Mouse (Mus musculus) myocyte (in vitro differentiated cells): ENCODE measurements around the gene Atp13a3. TPM values are rescaled to one million over a fixed set of nuclear protein-coding genes. Genes with fewer than 3 reads are reported as not detected.
A peak's percentile ranks its signal among the peaks of the same experiment; 100 is the strongest.
"Not testable (repeated sequence)": the region's sequence is repeated elsewhere in the genome, so short reads cannot be mapped to it uniquely, and the experiment has no call there.

Experiments used
- H3K27me3 ChIP-seq: one replicate; pipeline ENCODE4 v1.6.1; 2011; ENCODE audit not compliant: control insufficient read depth, insufficient read depth, insufficient read length
- H3K36me3 ChIP-seq: one replicate; pipeline ENCODE4 v1.6.1; 2011; ENCODE audit not compliant: control insufficient read depth, insufficient read depth
- H3K4me2 ChIP-seq: one replicate; pipeline ENCODE4 v1.6.1; 2011; ENCODE audit warnings: low read depth, control low read depth
- H3K4me3 ChIP-seq: one replicate; pipeline ENCODE4 v1.5.1; 2011; ENCODE audit warnings: mild to moderate bottlenecking, control low read depth, moderate library complexity
- H3K79me2 ChIP-seq: one replicate; pipeline ENCODE4 v1.6.1; 2011; ENCODE audit not compliant: control insufficient read depth, insufficient read depth
- H3ac ChIP-seq: one replicate; pipeline ENCODE4 v1.6.1; 2011; ENCODE audit not compliant: control insufficient read depth, insufficient read length
- CEBPB ChIP-seq: IDR thresholded peaks from 2 replicates; pipeline ENCODE4 v1.6.1; 2011; ENCODE audit warnings: mild to moderate bottlenecking, moderate library complexity; ENCODE audit not compliant: poor library complexity, insufficient read depth, severe bottlenecking
- E2F4 ChIP-seq: IDR thresholded peaks from one replicate; pipeline ENCODE4 v1.6.1; 2011; ENCODE audit warnings: mild to moderate bottlenecking, control low read depth, moderate library complexity; ENCODE audit not compliant: insufficient read depth
- MAX ChIP-seq: IDR thresholded peaks from one replicate; pipeline ENCODE4 v1.6.1; 2011; ENCODE audit warnings: low read depth, mild to moderate bottlenecking, control low read depth
- MYOD1 ChIP-seq, 3 experiments: IDR thresholded peaks; one replicate each; pipeline ENCODE4 v1.6.1; 2011; ENCODE audit warnings: control low read depth in 2 of 3, low read depth in 2 of 3, mild to moderate bottlenecking in 2 of 3, moderate library complexity in 1 of 3; ENCODE audit not compliant: insufficient read length in 2 of 3, control insufficient read depth in 1 of 3
- MYOG ChIP-seq, 3 experiments: IDR thresholded peaks; one replicate each; pipeline ENCODE4 v1.6.1; 2011; ENCODE audit warnings: control low read depth in 2 of 3, low read depth in 2 of 3, mild to moderate bottlenecking in 2 of 3; ENCODE audit not compliant: insufficient read length in 2 of 3, control insufficient read depth in 1 of 3, insufficient read depth in 1 of 3
- POLR2A ChIP-seq: IDR thresholded peaks from one replicate; pipeline ENCODE4 v1.6.1; 2011; ENCODE audit warnings: low read depth, mild to moderate bottlenecking, control low read depth, moderate library complexity; ENCODE audit not compliant: insufficient read length
- POLR2AphosphoS2 ChIP-seq: IDR thresholded peaks from one replicate; pipeline ENCODE4 v1.6.1; 2011; ENCODE audit warnings: low read depth, control low read depth; ENCODE audit not compliant: insufficient read length
- REST ChIP-seq: IDR thresholded peaks from one replicate; pipeline ENCODE4 v1.6.1; 2011; ENCODE audit warnings: mild to moderate bottlenecking, control low read depth, moderate library complexity; ENCODE audit not compliant: insufficient read depth, insufficient read length
- SRF ChIP-seq: IDR thresholded peaks from one replicate; pipeline ENCODE4 v1.6.1; 2011; ENCODE audit warnings: low read depth; ENCODE audit not compliant: control insufficient read depth, insufficient read length
- TCF12 ChIP-seq: IDR thresholded peaks from one replicate; pipeline ENCODE4 v1.6.1; 2011; ENCODE audit warnings: mild to moderate bottlenecking, control low read depth; ENCODE audit not compliant: poor library complexity, insufficient read depth, severe bottlenecking
- TCF3 ChIP-seq: IDR thresholded peaks from one replicate; pipeline ENCODE4 v1.6.1; 2011; ENCODE audit warnings: low read depth, control low read depth; ENCODE audit not compliant: insufficient read length
- USF1 ChIP-seq: IDR thresholded peaks from one replicate; pipeline ENCODE4 v1.6.1; 2011; ENCODE audit warnings: low read depth, mild to moderate bottlenecking, control low read depth, moderate library complexity
- polyA plus RNA-seq: library from polyadenylated mRNA; unstranded; fragments of >200 nt; fragmentation: generic; extraction: Trizol; gene quantifications from one replicate; pipeline ENCODE4 v1.2.1, GENCODE M21; 2012; ENCODE audit warnings: missing spikeins

Atp13a3 gene
- 53.4 TPM for polyA plus RNA-seq

DNA sequence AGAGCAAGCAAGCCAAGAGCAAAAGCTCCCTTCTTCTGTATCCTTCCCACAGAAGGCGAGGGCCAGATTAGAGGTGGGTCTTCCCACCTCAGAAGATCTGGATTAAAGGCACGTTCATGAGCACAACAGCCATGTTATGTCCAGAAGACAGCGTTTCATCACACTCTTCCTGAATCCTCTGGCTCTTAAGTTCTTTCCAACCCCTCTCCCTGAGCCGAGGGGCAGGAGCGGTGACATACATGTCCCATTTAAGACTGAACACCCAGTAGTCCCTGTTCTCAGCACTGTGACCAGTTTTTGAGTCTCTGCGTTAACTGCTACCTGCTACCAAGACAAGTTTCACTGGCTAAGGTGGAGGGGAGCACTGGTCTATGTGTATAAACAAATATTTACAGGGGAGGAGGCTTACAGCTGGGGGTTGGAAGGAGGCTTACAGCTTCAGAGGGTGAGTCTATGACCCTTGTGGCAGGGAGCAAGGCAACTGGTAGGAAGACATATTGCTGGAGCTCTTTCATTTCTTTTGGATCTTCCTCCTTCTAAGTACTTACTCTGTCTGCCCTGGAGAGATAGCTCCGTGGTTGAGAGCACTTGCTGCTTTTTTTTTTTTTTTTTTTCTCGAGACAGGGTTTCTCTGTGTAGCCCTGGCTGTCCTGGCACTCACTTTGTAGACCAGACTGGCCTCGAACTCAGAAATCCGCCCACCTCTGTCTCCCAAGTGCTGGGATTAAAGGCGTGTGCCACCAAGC is at the start of gene Atp13a3:
TSS of gene Atp13a3 (minus strand) at position 51 of the 746 bp plus-strand sequence.
- no peak within 1 kb of the TSS for H3K4me3 ChIP-seq
- no peak within 1 kb of the TSS for H3ac ChIP-seq
- H3K79me2 ChIP-seq, result no peaks in the 10 kb centered on the region
- no peaks in the 10 kb centered on the region for H3K27me3 ChIP-seq
- TF ChIP-seq SRF, result no peak
- no peak for TF ChIP-seq MAX
- TF ChIP-seq TCF12, result no peak
- TF ChIP-seq TCF3, result no peak
- TF ChIP-seq MYOG (IDR thresholded peaks at IDR 0.05; ENCODE audit: control insufficient read depth in 1 of 3, insufficient read depth in 1 of 3, insufficient read length in 2 of 3, low read depth in 2 of 3), result no peak
- TF ChIP-seq POLR2AphosphoS2, result no peak
- TF ChIP-seq POLR2A, result no peak
- no peak for TF ChIP-seq MYOD1 (IDR thresholded peaks at IDR 0.05; ENCODE audit: control insufficient read depth in 1 of 3, insufficient read length in 2 of 3, low read depth in 2 of 3)
- no peak for TF ChIP-seq USF1
- no peak for TF ChIP-seq REST
- TF ChIP-seq CEBPB, result no peak
- TF ChIP-seq E2F4, result no peak
- no peaks in the 10 kb centered on the region for H3K36me3 ChIP-seq
- no peak within 1 kb of the TSS for H3K4me2 ChIP-seq

DNA sequence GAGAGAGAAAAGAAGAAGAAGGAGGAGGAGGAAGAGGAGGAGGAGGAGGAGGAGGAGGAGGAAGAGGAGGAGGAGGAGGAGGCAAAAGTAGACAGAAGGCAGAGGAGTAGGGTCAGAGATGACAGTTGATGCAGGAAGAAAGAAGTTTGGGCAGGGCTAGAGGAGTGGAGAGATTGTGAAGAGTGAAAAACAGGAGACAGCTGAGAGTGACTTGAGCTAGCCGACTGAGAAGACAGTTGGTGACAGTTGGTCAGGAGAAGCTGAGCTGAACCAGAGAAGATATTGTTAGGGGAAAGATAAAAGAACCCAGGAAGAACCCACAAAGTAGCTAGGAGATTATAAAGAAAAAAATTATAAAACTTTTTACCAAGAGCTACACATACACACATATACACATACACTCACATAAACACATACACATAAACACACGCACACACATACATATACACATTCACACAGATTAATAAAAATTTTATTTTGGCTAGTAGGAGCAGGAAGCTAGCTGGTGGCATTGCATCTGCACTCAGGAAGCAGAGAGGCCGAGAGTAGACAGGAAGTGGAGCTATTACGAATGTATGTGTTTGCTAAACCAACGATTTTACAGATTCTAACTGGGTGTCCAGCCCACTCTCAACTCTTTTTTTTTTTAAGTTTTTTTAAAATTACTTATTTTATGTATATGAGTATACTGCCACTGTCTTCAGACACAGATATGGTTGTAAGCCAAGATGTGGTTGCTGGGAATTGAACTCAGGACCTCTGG is 47.6 kb upstream of the Atp13a3 start:
- Histone ChIP-seq H3K36me3 (no peaks in the 10 kb centered on the region), H3K27me3 (no peaks in the 10 kb centered on the region), H3K4me2 (no peak overlapping the region), H3ac (no peak overlapping the region), H3K4me3 (no peak overlapping the region), H3K79me2 (no peaks in the 10 kb centered on the region)
- TF ChIP-seq MYOG (IDR thresholded peaks at IDR 0.05; ENCODE audit: control insufficient read depth in 1 of 3, insufficient read depth in 1 of 3, insufficient read length in 2 of 3, low read depth in 2 of 3) (peak in 2 of 3 experiments; percentile 14 to 81), POLR2AphosphoS2 (no peak), USF1 (no peak), TCF12 (no peak), SRF (no peak), REST (no peak), TCF3 (no peak), CEBPB (no peak), MYOD1 (IDR thresholded peaks at IDR 0.05; ENCODE audit: control insufficient read depth in 1 of 3, insufficient read length in 2 of 3, low read depth in 2 of 3) (peak; percentile 46 to 55 (median 52)), MAX (no peak), POLR2A (no peak), E2F4 (no peak)

DNA sequence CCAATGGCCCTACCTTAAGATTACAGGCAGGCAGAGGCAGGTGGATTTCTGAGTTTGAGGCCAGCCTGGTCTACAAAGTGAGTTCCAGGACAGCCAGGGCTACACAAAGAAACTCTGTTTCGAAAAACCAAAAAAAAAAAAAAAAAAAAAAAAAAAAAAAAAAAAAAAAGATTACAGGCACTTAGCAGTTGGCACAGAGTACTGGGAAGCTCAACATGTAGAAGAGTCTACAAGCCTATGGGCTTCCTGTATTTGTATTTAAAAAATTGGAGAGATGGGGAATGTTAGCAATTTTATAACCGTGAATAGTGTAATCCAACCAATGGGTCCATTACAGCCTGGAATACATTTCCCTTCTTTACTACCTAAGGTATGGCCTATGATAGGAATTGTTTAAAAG is 45.4 kb upstream of the Atp13a3 start:
- H3K4me3 ChIP-seq, H3K4me2 ChIP-seq, H3K36me3 ChIP-seq, H3K27me3 ChIP-seq, H3ac ChIP-seq, H3K79me2 ChIP-seq: not testable (repeated sequence)

DNA sequence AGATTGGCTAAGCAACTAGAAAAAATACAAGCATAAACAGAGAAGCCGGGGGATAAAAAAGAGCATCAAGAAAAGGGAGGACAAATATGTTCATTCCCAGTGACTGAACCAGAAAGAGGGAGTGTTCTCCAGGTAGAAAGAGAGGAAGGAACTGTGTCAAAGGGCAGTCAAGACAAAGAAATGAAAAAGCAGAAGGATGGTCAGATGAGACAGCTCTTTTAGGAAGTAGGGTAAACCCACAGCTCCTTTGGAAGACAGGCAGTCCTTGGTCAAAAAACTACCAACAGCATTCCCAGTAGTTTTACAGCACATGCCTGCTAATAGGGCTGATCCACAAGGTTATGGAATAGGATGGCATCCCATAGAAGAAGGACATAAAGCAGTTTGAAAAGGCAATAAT is 43.2 kb upstream of the Atp13a3 start:
- Histone ChIP-seq H3K4me2 (no peak overlapping the region), H3K27me3 (no peaks in the 10 kb centered on the region), H3K4me3 (no peak overlapping the region), H3K36me3 (no peaks in the 10 kb centered on the region), H3K79me2 (no peaks in the 10 kb centered on the region), H3ac (no peak overlapping the region)
- TF ChIP-seq SRF, result no peak
- TF ChIP-seq MYOD1 (IDR thresholded peaks at IDR 0.05; ENCODE audit: control insufficient read depth in 1 of 3, insufficient read length in 2 of 3, low read depth in 2 of 3), result no peak
- TF ChIP-seq REST, result no peak
- TF ChIP-seq POLR2A, result no peak
- TF ChIP-seq MYOG (IDR thresholded peaks at IDR 0.05; ENCODE audit: control insufficient read depth in 1 of 3, insufficient read depth in 1 of 3, insufficient read length in 2 of 3, low read depth in 2 of 3), result no peak
- TF ChIP-seq E2F4, result no peak
- TF ChIP-seq TCF3, result no peak
- no peak for TF ChIP-seq TCF12
- no peak for TF ChIP-seq MAX

DNA sequence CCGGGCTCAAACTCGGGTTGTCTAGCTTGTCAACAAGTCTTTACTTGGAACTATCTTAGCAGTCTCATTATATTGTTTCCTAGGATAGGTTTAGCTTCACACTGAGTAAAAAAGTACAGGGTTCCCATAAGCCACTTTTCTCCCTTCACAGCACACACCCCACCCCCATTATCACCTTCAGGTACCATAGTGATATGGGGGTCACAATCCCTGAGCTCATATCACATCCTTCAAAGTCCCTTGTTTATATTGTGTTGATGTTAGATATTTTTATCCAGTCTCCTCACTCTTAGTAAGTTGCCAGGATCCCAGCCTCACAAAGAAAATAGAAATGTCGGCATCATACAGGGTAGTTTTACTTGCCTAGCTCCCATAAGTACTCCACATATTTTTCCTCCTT is 42.4 kb upstream of the Atp13a3 start:
- Histone ChIP-seq H3K79me2 (no peaks in the 10 kb centered on the region), H3K27me3 (no peaks in the 10 kb centered on the region), H3ac (no peak overlapping the region), H3K4me3 (no peak overlapping the region), H3K36me3 (no peaks in the 10 kb centered on the region), H3K4me2 (no peak overlapping the region)
- TF ChIP-seq POLR2AphosphoS2 (no peak), REST (no peak), MYOG (IDR thresholded peaks at IDR 0.05; ENCODE audit: control insufficient read depth in 1 of 3, insufficient read depth in 1 of 3, insufficient read length in 2 of 3, low read depth in 2 of 3) (no peak), MYOD1 (IDR thresholded peaks at IDR 0.05; ENCODE audit: control insufficient read depth in 1 of 3, insufficient read length in 2 of 3, low read depth in 2 of 3) (no peak), TCF3 (no peak), E2F4 (no peak), SRF (no peak), MAX (no peak)
